Mouse (Mus musculus): ENCODE data around the gene Lbx1. TPM values are rescaled to one million over a fixed set of nuclear protein-coding genes. Genes with fewer than 3 reads are reported as not detected.

The Lbx1 gene
- total RNA-seq, 4 experiments from 2014 or later: 0.17 TPM; not detected in 3

DNA sequence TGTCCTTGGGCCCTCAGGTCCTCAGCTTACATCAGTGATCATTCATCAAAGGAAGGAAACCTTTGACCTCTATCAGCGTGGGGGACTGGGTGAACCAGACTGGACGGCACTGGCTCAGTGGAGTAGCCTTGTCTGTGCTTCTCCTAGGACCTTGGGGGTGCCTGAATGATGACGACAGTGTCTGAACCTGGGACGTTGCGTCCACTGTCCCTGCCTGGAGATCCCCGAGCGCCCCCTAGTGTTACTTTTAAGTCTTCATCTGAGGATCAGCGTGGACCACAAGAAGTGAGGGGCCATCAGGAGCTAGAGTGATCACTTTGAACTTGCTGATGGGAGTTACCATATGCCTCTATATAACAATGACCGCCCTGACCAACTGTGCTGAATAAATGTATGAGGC is 19.4 kb downstream of the Lbx1 start:
- DNase-seq (ENCODE audit: low spot score): no peak

DNA sequence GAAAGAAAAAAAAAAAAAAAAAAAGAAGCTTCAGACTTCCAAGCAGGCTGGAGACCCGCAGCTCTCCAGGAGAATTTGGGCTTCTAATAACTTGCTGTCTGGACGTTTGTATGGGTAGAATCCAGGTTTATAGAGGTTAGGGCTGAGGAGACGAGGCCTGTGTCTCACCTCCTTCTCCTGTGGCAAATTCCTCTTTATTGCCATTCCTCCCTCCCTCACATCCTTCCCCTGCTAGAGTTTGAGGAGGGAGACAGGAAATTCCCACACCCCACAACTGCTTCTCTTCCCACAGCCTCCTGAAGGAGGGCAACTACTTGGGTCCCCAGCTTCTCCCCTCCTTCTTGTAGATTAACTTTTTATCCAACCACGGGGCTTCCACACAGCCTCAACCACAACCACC is 20.2 kb downstream of the Lbx1 start:
- no peak for DNase-seq (ENCODE audit: low spot score)

DNA sequence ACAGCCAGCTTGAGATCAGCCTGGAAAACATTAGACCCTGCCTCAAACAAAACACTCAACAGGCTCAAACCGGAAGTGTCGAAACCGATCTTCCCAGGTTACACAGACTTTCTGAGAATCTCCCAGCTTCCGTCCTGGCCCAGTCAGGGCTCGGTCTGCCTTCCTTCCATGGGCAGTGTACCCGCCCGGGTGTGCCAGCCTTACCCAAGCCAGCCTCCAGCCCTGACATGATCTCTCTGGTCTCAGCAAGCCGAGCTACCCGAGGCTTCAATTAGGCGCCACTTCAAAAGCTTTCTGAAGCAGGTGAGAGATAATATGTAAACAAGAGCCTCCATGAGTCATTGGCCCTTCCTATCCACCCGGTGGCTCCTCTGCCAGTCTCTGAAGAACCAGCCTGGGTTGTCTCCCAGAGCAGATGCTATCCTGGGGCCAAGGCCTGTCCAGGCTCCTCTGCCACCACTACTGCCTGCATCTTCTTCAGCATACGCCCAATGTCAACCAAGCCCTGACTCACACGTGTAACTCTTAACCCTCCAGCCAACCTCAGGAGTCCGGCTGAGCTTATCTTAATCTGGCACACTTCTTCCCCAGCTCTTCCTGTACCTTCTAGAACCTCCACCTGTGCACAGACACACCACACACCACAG is 25.7 kb downstream of the Lbx1 start:
- no peak for DNase-seq (ENCODE audit: low spot score)

DNA sequence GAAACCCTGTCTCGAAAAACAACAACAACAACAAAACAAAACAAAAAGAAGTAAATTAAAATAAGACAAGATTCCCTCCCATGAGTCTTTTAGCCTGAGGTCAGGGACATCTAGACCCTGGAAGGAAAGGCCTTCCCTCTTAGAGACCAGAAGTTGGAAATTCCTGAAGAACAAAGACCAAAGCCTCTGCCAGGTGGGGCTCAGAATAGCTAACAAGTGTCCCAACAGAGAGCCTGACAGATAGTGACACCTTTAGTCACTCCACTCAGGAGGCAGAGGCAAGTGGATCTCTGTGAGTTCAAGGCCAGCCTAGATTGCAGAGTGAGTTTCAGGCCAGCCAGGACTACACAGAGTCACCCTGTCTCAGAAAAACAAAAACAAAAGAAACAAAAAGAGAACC is 26.4 kb downstream of the Lbx1 start:
- no peak for DNase-seq (ENCODE audit: low spot score)

DNA sequence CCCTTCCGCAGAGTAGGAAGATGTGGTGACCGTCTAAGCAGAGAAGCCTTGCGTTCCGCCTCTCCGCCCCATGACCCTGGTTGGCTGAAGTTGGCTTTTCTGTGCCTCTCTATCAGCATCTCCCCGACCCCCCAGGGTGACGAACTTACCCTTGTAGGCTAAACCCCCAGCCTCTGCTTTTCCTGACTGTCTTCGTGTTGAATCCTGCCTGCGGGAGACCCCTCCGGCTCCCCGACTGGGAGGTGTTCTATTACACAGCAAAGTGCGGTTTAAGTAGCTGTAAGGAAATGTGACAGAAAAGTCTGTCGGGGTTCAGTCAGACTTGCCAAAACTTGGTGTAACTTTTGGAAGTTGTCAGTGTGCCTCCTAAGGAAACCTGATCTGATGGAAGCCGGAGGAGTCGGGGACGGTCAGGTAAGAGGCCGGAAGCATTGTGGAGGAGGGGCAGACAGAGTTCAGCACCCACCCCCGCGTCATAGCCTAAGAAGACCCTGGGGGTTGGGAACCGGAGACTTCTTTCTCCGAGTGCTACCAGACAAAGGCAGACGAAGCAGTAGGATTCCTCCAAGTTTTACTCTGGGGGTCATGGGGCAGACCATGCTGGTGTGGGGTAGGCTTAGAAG is 27.1 kb downstream of the Lbx1 start:
- DNase-seq (ENCODE audit: low spot score): no peak

DNA sequence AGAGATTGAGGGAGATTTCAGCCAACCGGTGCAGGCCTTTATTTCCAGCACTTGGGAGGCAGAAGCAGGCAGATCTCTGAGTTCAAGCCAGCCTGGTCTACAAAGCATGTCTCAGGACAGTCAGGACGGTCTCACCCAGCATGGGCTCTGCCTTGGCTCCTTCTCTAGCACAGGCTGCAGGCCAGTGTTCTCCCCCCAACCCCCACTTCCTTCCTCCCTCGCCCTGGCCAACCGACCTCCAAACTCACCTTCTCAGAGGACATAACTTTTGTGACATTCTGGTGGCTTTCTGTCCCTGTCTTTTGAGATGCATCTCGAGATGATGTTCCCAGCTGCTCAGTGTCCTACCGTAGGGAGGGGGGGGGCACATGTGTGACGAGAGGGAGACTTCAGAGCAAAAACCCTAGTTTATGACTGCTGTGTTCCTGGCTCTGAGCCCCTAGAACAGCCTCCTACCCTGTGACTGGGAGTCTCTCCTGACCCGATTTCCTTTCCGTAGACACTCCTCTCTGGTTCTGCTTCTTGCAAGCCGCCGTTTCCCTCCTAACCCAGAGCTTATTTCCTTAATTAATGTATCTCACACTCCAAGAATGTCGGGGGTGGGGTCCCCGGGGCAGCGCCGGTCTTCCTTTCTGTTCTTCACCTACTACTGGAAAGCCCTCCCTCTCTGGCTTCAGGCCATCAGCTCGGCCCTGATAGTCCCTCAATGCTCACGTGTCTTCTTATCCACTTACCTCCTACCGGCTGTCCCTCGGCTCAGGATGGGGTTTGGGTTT is 27.8 kb downstream of the Lbx1 start:
- no peak for DNase-seq (ENCODE audit: low spot score)

DNA sequence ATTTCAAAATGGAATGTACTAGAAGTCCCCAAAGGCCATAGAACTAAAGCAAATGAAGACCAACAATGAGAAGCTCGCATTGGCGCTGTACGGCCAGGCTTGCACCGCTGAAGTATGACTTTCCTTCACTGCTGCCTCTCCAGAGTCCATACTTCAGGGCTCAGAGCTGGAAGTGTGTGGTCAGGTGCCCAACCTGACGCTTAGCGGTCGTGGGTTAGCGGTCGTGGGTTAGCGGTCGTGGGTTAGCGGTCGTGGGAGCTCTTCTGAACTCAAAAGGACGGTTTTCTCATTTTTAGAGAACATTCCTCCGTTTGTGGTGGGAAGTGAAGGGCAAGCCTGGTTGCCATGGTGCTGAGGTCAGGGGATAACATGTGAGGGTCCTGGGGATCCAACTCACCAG is 28.5 kb downstream of the Lbx1 start:
- DNase-seq (ENCODE audit: low spot score): no peak

DNA sequence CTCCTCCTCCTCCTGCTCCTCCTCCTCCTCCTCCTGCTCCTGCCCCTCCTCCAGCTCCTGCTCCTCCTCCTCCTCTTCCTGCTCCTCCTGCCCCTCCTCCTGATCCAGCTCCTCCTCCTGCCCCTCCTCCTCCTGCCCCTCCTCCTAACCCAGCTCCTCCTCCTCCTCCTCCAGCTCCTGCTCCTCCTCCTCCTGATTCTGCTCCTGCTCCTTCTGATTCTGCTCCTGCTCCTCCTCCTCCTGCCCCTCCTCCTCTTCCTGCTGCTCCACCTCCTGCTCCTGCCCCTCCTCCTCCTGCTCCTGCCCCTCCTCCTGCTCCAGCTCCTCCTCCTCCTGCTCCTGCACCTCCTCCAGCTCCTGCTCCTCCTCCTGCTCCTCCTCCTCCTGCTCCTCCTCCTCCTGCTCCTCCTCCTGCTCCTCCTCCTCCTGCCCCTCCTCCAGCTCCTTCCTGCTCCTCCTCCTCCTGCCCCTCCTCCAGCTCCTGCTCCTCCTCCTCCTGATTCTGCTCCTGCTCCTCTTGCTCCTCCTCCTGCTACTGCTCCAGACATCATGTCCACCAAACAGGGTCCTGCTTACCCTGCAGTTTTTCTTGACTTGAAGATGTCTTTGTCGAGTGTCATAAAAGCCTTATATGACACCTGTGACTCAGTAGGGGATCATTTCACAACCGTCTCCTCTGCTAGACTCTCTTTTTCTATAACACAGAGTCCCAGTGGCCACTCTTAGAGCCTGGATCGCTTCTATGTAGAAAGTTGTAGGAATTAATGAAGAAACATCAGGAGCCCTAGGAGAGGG is 30.1 kb downstream of the Lbx1 start:
- no peak for DNase-seq (ENCODE audit: low spot score)

DNA sequence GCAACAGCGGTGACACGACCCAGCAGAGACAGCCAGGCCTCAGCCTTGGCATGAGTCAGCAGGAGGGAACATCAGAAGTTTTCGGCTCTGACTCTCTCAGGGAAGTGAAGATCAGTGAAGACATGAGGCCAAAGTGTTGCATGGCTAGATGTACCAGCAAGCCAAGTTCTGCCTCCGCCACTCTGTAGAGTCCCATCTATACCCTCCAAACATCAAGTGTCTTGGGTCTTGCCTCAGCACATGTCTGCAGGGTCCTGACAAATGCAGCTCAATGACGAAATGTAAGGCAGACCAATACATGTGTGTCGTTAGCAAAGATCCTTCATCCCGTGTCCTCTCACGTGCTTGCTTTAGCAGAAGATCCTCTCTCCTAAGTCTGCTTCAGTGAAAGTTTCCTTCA is 38.6 kb downstream of the Lbx1 start:
- no peak for DNase-seq (ENCODE audit: low spot score)

DNA sequence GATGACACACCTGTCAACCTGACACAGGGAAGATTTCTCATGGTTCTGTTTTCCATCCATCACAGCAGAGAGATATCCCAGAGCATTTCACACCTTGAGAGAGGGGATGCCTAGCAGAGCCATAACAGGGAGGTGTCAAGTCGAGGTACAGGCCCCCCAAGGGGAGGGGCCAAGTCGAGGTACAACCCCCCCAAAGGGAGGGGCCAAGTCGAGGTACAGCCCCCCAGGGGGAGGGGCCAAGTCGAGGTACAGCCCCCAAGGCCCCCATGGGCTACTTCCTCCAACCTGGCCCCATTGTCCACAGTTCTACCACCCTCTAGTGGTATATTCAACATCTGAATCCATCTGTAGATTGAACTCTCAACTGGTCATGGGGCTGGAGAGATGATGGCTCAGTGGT is 41.0 kb downstream of the Lbx1 start:
- no peak for DNase-seq (ENCODE audit: low spot score)

Other genes with a start within 250 kb of the Lbx1 start
- under 1 TPM in 3 of 4 experiments, not detected in 1; 0.25 to 0.46 (median 0.44) TPM for gene Sema4g, start 246.7 kb downstream of the Lbx1 start, total RNA-seq (2022)
- gene Twnk, start 230.1 kb downstream of the Lbx1 start, total RNA-seq (2022): 10 to 100 TPM; 30.6 to 34.6 (median 31.4) TPM
- gene Mrpl43, start 229.4 kb downstream of the Lbx1 start, total RNA-seq (2022): 10 to 100 TPM; 43.9 to 59.9 (median 54.3) TPM
- 10 to 100 TPM; 53.9 to 70.5 (median 63.8) TPM for gene Lzts2, start 221.4 kb downstream of the Lbx1 start, total RNA-seq (2022)
- under 1 TPM in 1 of 4 experiments, not detected in 3; 0.46 TPM for gene Pdzd7, start 190.1 kb downstream of the Lbx1 start, total RNA-seq (2022)
- 10 to 100 TPM in 3 of 4 experiments, 1 to 10 TPM in 1; 9.0 to 10.8 (median 10.3) TPM for gene Sfxn3, start 188.3 kb downstream of the Lbx1 start, total RNA-seq (2022)
- 1 to 10 TPM; 2.5 to 5.5 (median 2.8) TPM for gene Kazald1, start 160.6 kb downstream of the Lbx1 start, total RNA-seq (2022)
- gene Tlx1, start 85.1 kb downstream of the Lbx1 start, total RNA-seq (2022): under 1 TPM in 2 of 4 experiments, not detected in 2; 0.11 to 0.14 TPM
- 10 to 100 TPM; 21.8 to 23.3 (median 22.2) TPM for gene Btrc, start 127.9 kb upstream of the Lbx1 start, total RNA-seq (2022)

All from heart, adult 8-10 months (tissue).